Mouse (Mus musculus) spleen, postnatal 4 days (tissue): ENCODE results near the gene Gm9048.
"Not testable (repeated sequence)": the region's sequence is repeated elsewhere in the genome, so short reads cannot be mapped to it uniquely, and the experiment has no call there.

Source experiments
- DNase-seq, 2 experiments: peaks; one replicate each; pipeline ENCODE4 v3.0.0; 2022; ENCODE audit warnings: low spot score in 2 of 2

The Gm9048 gene

DNA sequence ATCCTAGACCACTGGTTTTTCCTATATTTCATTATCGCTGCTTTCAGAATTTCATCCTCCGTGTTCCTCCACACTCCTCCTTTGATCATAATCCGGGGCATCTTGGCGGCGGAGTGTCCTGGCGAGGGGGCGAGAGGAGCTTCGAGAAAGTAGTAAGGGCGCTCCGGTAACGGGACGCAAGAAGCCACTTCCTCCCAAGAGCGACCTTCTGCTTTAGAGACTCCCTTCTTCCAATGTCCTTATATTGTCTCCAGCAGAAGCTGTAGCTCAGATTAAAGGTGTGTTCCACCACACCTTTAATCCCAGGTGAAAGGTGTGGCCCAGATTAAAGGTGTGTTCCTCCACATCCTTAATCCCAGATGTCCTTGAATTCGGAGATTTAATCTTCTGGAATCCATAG, at the start of gene Gm9048:
TSS of gene Gm9048 (minus strand) at position 101 of the 400 bp plus-strand sequence.
- DNase-seq: not testable (repeated sequence)

DNA sequence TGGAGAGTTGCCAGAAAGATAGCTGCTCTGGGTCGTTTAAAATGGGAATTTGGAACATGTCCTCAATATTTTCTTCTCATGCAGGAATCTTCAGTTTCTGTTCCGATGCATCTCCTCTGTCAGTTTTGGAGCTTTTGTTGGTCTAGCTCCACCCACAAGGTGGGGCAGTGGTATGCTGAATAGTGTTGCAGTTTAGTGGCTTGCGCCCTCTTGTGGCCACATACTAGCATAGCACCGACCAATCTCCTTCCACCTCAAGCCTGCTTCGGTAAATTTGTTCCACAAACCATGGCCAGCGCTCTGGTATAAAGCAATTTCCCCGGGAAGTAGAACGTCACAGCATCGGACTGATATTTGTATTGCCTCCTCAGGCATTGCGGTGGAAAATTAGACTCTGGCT, 22.0 kb upstream of the Gm9048 start:
- DNase-seq: peak; percentile 67 to 85

DNA sequence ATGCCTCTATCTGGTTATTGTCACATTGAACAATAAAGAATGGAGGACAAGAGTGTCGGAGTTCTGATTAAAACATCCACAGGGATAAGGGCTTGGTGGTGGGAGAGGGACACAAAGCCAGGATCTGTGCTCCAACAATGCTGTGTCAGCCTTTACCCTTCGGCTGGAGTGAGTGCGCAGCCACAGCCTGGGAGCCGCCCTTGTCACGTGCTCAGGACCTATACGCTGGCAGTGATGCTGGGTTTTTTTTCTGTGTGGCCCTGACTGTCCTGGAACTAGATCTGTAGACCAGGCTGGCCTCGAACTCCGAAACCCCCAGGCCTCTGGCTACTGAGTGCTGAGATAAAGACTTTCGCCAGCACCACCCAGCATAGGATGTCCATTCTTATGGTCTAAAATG, 21.0 kb upstream of the Gm9048 start:
- DNase-seq: peak in 1 of 2 experiments; percentile 60

DNA sequence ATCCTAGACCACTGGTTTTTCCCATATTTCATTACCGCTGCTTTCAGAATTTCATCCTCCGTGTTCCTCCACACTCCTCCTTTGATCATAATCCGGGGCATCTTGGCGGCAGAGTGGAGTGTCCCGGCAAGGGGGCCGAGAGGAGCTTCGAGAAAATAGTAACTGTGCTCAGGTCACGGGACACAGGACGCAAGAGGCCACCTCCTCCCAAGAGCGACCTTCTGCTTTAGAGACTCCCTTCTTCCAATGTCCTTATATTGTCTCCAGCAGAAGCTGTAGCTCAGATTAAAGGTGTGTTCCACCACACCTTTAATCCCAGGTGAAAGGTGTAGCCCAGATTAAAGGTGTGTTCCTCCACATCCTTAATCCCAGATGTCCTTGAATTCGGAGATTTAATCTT, 5.5 kb upstream of the Gm9048 start, which contains the start of gene Gm9049:
TSS of gene Gm9049 (minus strand) at position 101 of the 400 bp plus-strand sequence.
- not testable (repeated sequence) for DNase-seq

DNA sequence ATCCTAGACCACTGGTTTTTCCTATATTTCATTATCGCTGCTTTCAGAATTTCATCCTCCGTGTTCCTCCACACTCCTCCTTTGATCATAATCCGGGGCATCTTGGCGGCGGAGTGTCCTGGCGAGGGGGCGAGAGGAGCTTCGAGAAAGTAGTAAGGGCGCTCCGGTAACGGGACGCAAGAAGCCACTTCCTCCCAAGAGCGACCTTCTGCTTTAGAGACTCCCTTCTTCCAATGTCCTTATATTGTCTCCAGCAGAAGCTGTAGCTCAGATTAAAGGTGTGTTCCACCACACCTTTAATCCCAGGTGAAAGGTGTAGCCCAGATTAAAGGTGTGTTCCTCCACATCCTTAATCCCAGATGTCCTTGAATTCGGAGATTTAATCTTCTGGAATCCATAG, 5.3 kb downstream of the Gm9048 start, which contains the start of gene Gm9046:
TSS of gene Gm9046 (minus strand) at position 101 of the 400 bp plus-strand sequence.
- not testable (repeated sequence) for DNase-seq

DNA sequence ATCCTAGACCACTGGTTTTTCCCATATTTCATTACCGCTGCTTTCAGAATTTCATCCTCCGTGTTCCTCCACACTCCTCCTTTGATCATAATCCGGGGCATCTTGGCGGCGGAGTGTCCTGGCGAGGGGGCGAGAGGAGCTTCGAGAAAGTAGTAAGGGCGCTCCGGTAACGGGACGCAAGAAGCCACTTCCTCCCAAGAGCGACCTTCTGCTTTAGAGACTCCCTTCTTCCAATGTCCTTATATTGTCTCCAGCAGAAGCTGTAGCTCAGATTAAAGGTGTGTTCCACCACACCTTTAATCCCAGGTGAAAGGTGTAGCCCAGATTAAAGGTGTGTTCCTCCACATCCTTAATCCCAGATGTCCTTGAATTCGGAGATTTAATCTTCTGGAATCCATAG, 10.7 kb downstream of the Gm9048 start, which contains the start of gene Gm9045:
TSS of gene Gm9045 (minus strand) at position 101 of the 400 bp plus-strand sequence.
- DNase-seq: not testable (repeated sequence)

DNA sequence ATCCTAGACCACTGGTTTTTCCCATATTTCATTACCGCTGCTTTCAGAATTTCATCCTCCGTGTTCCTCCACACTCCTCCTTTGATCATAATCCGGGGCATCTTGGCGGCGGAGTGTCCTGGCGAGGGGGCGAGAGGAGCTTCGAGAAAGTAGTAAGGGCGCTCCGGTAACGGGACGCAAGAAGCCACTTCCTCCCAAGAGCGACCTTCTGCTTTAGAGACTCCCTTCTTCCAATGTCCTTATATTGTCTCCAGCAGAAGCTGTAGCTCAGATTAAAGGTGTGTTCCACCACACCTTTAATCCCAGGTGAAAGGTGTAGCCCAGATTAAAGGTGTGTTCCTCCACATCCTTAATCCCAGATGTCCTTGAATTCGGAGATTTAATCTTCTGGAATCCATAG, 16.2 kb downstream of the Gm9048 start, which contains the start of gene Gm9044:
TSS of gene Gm9044 (minus strand) at position 101 of the 400 bp plus-strand sequence.
- DNase-seq: not testable (repeated sequence)

DNA sequence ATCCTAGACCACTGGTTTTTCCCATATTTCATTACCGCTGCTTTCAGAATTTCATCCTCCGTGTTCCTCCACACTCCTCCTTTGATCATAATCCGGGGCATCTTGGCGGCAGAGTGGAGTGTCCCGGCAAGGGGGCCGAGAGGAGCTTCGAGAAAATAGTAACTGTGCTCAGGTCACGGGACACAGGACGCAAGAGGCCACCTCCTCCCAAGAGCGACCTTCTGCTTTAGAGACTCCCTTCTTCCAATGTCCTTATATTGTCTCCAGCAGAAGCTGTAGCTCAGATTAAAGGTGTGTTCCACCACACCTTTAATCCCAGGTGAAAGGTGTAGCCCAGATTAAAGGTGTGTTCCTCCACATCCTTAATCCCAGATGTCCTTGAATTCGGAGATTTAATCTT, 21.6 kb downstream of the Gm9048 start, which contains the start of gene Gm9040:
TSS of gene Gm9040 (minus strand) at position 101 of the 400 bp plus-strand sequence.
- DNase-seq: not testable (repeated sequence)

DNA sequence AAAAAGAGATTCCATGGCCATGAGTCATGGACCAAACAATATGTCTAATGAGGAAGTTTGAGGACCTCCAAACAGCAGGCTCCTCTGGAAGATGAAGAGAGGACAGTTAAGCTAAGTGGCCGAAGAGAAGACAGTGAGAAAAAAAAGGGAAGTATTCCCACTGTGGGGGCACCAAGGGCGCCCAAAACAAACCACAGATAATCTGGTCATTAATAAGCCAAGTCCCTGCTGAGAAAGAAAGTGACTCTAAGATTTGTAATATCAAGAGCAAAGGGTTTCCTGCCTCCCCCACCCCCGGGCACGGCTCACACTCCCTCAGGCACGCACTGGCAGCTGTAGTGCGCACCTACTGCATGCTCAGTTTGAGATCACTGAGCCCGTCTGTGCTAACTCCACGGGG, 29.5 kb downstream of the Gm9048 start:
- DNase-seq: no peak

DNA sequence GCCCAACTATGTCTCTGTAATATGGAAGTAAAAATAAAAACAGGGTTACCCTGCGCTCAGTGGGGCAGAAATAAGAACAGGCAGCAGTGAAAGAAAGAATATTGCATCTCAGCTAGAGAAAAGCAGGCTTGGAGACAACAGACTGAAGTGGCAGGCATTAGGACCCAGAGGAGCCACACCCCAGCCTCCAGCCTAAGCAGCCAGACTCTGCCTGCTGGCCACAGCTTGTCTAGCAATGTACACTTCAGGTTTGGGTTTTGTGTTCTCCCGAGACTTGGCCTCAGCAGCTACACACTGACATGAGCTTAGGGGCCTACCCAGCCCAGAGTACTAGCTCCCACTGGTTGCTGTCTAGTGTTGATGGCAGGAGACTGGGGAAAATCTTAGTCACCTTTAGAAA, 46.3 kb downstream of the Gm9048 start:
- DNase-seq: not testable (repeated sequence)
